Mouse (Mus musculus) liver, adult (tissue): ENCODE measurements around the gene Bcl10.
A peak's percentile ranks its signal among the peaks of the same experiment; 100 is the strongest.

ENCODE experiments used
- GATA4 ChIP-seq: IDR thresholded peaks from 2 replicates; pipeline ENCODE4 v1.6.1; 2014; ENCODE audit warnings: mild to moderate bottlenecking, low read length; ENCODE audit not compliant: insufficient replicate concordance

The Bcl10 gene

DNA sequence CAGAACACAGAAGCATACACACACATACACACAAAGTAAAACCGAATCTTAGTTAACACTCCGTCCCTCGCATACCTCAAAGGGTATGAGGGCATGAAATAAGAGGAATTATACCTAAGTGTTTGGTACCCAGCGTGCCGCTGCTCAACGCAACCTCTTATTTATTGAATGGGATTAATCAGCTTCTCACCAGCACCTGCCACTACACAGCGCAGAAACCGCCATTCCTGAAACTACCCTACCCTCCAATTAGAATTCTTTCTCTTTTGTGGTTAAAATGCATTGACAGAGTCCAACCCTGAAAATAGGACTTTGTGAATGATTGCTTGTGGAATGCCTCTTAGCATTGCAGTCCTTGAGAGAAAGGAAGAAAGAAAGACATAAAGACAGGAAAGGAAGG is 19.1 kb upstream of the Bcl10 start:
- no peak for TF ChIP-seq GATA4

DNA sequence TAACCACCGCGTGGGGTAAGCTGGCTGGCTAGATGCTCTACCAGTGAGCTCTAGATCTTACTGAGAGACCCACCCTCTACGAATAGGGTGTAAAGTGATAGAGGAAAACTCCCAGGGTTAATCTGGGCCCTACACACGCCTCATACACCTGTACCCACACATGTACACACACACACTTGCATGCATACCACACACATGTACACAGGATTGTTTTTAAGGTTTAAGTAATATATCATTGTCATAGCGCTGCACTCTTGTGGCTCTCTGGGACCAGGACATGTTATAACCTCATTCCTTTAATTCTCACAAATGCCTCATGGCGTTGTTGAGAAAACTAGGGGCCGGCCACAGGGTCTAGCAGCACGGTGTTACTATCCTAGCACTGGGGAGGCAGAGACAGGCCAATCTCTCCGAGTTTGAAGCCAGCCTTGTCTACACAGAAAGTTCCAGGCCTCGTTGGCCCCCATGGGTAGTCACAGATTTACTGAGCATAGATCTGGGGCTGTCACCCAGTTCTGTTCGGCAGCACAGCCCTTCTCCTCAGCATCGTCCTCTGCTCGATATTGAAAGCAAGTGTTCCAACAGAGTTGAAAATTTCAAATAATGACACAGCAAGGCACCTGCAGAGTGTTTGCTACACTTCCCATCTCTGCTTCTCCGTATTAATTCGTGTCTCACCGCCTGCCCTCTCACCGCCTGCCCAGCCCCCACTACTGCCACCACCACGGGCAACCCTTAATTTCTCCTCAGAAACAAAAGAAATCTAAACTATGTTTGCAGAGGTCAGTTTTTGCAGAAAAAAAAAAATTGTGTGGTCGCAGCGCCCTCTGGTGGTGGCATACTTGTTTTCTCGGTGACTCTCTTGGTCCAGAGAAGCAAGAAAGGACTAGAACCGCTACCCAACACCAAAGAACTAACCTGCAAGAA is 17.5 kb upstream of the Bcl10 start:
- no peak for TF ChIP-seq GATA4

DNA sequence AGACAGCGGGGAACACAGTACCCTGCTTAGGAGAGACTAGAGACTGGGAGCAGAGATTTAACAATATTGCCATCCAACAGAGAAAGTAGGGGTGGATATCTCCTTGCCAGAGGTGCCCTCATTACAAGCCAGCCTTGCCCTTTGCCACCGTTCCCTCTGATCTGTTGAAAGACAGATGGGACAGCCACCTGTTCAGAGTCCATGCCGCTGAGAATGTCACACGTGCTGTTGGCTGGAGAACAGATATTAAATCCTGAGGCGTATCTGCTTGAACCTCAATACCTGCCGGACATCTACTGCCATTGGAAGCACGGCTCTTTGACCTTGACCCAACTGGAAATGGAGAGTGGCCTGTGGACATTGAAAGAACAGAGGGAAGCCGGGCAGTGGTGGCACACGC is 16.0 kb upstream of the Bcl10 start:
- no peak for TF ChIP-seq GATA4

DNA sequence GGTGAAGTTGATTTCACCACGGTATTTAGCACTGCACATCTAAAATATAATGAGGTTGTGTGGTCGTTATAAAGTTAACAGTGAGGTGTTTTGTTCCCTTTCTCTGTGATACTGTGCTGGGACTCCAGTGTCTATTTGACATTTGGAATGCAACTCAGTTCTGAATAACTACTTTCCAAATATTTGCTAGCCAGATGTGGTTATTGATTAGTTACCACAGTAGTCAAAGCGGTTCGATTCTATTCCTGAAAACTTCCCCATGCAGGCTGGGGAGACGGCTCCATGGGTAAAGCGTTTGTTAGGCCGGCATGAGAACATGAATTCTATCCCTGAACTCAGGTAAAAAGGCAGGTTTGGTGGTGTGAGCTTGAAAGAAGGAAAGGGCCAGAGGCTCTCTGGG is 10.1 kb upstream of the Bcl10 start:
- TF ChIP-seq GATA4 = no peak

DNA sequence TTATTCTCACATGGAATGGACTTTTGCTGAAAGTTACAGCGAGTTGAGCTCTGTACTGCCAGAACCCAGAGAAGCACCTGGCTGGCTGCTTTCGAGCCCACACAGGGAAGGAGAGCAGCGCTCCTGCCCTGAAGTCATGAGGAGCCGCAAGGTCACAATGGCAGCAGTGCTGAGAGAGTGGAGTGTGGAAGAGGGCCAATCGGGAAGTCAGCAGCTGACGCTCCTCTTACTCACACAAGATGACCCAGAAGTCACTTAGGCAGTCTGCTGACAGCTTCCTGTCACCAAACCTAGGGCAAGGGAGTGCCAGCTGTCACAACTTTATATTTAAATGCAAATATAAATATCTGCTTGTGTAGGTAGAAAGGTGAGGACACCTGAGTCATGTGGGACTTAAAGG is 9.3 kb upstream of the Bcl10 start:
- TF ChIP-seq GATA4 = no peak

DNA sequence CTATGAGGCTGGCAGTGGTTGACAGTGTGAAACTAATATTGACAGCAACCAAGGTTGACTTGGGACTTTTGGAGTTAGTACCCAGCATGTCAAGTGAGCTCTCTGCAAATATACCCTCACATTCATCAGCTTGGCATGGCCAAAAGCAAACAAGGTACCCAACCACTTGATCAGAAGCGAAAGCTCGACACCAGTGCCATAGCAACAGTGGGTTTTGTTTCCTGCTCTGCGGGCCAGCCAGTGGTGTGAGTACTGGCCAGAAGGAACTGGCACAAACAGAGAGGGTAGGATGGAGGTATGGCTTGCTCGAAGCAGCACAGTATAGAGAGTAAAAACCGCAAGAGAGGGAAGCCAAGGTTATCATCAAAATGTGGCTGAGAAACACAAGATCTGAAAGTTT is 6.2 kb upstream of the Bcl10 start:
- no peak for TF ChIP-seq GATA4

DNA sequence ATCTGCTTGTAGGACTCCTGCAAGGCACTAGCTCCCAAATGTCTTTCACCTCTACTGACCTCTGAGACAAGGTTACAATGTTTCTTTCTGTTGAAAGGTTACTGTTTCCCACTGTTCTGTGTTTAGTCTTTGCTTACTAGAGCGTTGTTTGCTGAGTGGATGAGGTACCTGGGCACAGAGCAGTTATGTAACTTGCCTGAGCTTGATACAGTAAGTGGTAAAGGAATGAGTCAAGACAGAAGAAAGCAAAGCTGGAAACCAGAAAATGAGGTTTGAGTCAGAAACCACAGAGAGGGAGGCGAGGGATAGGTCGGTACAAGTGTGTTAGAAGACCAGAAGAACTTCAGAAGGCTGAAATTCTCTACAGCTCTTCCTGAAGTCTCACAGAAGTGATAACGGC is 5.8 kb upstream of the Bcl10 start:
- TF ChIP-seq GATA4 = no peak

DNA sequence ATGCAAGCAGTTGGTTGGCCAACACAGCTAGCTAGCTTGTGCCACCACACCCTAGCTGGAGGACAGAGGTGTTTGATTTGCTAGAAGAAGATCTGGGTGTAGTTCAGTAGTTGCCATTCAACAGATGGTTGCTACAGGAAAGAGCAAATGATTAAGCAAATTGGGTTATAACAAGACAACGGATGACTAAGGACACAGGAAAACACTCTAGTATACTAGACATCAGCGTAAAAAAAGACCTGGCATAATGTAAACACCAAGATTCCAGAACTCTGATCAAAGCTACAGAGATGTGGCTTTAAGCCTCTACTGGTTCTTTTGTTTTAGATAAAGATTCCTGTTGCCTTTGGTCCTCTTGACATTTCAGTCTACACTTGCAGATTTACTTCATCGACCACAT is 367 bp downstream of the Bcl10 start:
- no peak for TF ChIP-seq GATA4

DNA sequence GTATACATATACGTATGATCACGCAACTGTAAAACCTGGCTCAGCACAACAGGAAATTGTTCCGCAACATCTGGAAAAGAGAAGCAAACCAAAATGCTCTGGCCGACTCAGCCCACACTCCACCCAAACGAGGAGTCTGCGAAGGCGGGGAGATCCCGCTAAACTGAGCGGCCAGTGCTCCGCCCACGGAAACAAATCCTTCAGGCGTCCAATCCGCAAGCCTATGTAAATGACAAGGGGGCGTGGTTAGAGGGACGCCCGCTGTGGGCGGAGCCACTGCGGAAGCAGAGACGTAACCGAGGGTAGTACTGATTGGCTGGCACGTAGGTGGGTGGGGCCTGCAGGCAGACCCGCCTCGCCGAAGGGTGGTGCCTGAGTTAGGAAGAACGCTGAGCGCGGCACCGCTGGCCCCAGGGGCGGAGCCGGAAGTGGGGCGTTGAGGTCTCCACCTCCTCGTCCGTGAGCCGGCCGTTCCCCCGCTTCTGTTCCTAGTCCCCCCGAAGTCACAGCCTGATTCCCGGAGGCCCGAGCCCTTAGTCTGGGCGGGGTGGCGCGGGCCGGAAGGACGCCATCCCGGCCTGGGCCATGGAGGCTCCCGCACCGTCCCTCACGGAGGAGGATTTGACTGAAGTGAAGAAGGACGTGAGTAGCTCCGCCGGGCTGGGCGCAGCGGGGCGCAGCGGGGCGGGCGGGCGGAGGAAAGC is 1.4 kb downstream of the Bcl10 start:
- no peak; the same call in 1 of the 2 replicates for TF ChIP-seq GATA4

DNA sequence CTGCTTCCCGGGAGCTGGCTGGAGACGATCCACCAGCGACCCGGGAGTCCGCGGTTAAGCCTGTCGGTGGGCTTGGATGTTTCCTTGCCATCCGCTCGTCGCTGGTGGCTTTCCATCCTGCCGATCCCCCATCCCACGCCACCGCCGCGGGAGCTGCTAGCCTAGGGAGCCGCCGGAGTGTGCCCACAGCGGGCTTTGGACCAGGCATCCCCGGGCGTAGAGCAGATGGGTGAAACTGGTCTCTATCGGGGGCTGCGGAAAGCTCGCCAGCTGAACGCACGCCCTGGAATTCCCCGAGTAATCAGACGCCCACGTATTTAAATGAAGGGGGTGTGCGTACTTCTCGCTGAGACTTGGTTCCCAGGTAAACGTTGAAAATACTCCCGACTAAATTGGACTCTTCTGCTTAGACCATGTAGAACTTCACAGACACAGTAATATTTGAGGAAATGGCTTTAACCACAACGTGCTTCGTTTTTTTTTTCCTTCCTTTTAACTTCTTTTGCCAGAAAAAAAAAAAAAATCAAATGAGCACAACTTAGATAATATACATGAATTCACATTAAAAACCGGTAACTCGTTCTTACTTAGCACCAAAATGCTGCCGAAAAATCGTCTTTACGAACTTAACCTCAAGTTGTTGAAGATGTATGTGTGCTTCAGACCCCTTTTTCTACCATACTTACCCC is 2.2 kb downstream of the Bcl10 start:
- no peak for TF ChIP-seq GATA4

DNA sequence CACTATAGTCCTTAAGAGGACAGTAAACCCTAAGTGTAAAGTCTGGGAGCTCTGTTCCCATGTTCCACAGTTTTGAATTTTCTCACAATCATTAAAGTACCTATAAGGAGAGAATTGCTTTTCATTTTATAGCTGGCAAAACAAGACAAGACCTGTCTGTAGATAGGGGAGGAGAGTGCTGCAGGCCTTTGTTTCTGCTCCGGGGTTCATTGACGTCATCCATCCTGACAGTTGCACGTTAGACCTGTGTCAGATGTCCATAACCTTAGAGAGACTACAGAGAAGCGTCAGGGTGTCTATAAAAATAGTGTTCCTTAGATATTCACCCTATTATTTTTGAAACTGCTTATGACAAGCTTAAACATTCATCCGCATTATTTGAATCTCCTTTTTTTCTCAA is 2.9 kb downstream of the Bcl10 start:
- no peak for TF ChIP-seq GATA4

DNA sequence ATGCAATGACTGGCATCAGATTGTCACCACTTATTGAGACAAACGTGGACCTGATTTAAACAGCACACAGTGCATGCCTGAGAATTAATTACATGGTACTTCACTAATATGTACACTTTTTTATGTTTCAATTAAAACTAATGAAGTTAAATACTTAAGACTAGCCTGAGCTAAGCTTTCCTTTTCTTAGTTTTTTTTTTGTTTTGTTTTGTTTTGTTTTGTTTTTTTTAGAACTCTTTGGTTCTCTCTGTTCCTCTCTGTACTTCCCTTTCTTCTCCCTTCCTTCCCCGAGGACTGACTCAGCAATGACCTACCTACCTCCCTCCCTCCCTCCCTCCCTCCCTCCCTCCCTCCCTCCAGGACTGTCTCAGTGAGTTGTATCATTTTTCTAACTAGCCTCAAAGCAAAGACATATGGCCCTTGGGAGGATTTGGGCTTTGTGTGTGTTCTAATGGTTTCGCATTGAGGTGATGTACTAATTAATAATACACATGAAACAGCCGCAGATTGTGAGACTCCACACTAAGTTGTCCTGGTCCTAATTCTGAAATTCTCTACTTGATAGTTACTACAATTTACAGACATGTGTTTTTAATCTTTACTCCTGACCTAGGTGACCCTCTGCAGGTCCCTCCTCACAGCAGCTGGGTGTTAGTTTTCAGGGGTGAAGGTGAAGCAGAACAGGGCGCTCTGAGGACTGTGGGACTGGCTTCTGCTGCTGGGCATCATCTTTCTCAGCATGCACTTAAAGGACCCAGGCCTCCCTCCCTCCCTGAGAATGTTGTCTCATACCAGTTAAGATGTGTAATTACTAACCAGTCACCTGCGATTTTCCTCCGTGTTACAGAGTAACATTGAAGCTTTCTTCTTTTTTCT is 7.2 kb downstream of the Bcl10 start:
- no peak for TF ChIP-seq GATA4

DNA sequence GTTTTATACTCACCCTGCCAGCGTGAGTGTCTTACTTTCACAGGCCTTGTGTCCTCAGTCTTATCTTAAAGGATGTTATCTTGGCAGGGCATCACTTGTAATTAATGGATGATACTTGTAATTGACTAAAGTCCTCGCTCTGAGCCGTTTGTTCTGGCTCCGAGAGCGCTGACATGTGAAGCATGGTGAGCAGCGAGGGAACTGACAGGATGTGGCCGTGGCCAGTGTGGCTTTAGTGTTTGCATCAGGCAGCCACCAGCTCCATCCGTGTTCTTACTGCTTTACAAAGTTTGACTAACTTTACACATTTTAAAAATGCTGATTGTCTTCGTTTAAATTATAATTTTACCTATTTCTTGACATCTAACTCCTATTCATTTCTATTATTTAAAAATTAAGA is 11.2 kb downstream of the Bcl10 start:
- TF ChIP-seq GATA4 = no peak

DNA sequence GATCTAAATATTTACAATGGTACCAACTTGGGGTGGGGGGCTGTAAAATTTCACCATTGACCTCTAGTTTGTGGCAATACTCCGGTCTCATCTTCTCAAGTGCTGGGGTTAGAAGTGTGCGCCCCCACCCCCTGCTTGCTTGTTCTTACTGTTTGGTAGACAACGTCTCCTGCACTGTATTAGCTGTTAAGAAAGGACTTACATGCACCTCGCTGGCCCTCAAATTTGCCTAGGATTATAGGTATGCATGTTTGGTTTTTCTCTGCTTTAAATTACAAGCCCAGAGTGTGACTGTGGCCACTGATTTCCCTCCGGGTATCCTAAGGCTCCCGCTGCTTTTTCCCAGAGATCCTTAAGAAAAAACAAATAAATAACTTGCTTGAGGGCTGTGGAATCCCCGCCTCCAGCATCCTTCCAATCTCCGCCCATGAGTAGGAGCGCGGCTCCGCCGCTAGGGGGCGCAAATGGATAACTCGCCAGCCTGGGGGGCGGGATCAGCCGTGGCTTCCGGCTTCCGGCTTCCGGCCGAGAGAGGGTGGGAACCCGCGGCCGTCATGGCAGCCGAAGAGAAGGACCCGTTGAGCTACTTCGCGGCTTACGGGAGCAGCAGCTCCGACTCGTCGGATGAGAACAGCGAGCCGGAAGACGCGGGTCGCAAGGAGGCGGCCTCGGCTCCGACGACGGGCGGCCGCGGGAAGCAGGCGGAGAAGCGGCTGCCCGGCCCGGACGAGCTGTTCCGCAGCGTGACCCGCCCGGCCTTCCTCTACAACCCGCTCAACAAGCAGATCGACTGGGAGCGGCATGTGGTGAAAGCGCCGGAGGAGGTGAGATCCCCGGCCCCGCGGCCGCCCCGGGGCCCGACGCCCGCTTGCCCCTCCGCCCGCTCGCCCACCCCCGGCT is 15.2 kb downstream of the Bcl10 start, which contains the start of gene 2410004B18Rik:
Gene 2410004B18Rik, plus strand, starts transcription at position 510 of the 900 bp plus-strand sequence.
- TF ChIP-seq GATA4 = peak; percentile 52; the same call in 1 of the 2 replicates
